In the genomic region with DNA sequence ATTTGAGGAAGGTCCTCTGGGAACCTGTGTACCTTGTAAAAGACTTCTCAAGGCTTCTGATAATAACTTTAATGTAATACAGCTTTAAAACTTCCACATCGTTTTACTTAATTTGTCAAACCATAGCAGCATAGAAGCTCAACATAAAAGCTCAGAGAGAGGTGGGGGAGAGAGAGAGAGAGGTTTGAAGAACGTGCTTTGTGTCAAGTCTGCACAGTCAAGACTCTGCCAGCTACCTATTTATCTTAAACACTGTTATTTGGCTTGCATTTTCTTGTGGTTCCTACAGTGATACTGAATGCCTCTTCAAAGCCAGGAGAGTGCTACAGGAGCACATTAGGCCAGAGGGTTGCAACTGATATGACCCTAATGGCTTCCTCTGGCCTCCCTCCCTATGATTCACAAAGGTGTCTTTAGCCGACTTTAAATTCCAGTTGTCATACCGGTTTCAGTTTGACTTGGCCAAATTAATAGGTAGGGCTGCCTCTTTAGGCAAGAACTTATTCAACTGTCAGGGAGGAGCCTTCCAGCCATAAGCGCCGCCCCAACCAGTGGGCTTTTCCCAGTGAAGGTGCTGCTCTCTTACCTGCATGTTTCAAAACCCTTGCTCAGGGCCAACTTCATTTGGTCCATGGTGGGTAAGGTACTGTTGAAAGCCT, we compare ENCODE assay signal across 16 mouse cellular contexts.
"Had no signal": no experiment of that assay in that cellular context is flagged by ENCODE, and none has a peak within 500 bp of the region (broad histone marks: within the 10 kb centered on the region; RNA-seq: fewer than 3 reads in every experiment).

No protein-coding gene starts in this region.

- H3K9ac ChIP-seq: limb, embryonic 12.5 days; liver, embryonic 15.5 days; neural tube, embryonic 13.5 days had no signal

- H3K27ac ChIP-seq: kidney, postnatal 0 days; limb, embryonic 12.5 days; liver, embryonic 15.5 days; neural tube, embryonic 13.5 days had no signal

- H3K4me2 ChIP-seq: limb, embryonic 12.5 days; liver, embryonic 15.5 days; midbrain, embryonic 11.5 days; neural tube, embryonic 13.5 days had no signal

- H3K36me3 ChIP-seq: limb, embryonic 12.5 days; neural tube, embryonic 13.5 days had no signal

- H3K9me3 ChIP-seq: limb, embryonic 12.5 days; liver, embryonic 15.5 days; neural tube, embryonic 13.5 days had no signal

- DNase-seq: kidney, adult 9 months; kidney, postnatal 36 days; layer of hippocampus, adult 9-11 months; layer of hippocampus, postnatal 36 days; liver; lung, adult 2 months; lung, postnatal 36 days; right cerebral cortex, postnatal 4 days; spleen, adult 18-20 months had no signal

- H3K4me3 ChIP-seq: limb, embryonic 12.5 days; liver, embryonic 15.5 days; neural tube, embryonic 13.5 days had no signal

- H3K27me3 ChIP-seq: limb, embryonic 12.5 days; liver, embryonic 15.5 days; neural tube, embryonic 13.5 days had no signal

- ATAC-seq: lung, postnatal 0 days; midbrain, embryonic 16.5 days had no signal

- H3K4me1 ChIP-seq: neural tube, embryonic 13.5 days had no signal
